Mouse (Mus musculus): ENCODE results near the gene Calm2.
A peak's percentile ranks its signal among the peaks of the same experiment; 100 is the strongest.

Gene Calm2

GRCm38 (mm10) chr17:87446767-87447611 lies at the start of gene Calm2:
Gene Calm2 (minus strand): TSS chr17:87446935.
- peak; percentile 97 for DNase-seq (ENCODE audit: low spot score in 2 of 2)

GRCm38 (mm10) chr17:87495504-87495903 lies 48.8 kb upstream of the Calm2 start:
- DNase-seq (ENCODE audit: low spot score in 2 of 2): no peak

GRCm38 (mm10) chr17:87494310-87494709 lies 47.6 kb upstream of the Calm2 start:
- DNase-seq (ENCODE audit: low spot score in 2 of 2): no peak

- DNase-seq (ENCODE audit: low spot score in 2 of 2): peak; percentile 49 to 71
Observed at GRCm38 (mm10) chr17:87492286-87492685, 45.6 kb upstream of the Calm2 start.

GRCm38 (mm10) chr17:87490295-87490694 lies 43.6 kb upstream of the Calm2 start:
- DNase-seq (ENCODE audit: low spot score in 2 of 2): no peak

- DNase-seq (ENCODE audit: low spot score in 2 of 2): no peak
Observed at GRCm38 (mm10) chr17:87485751-87486150, 39.0 kb upstream of the Calm2 start.

GRCm38 (mm10) chr17:87482867-87483266 lies 36.1 kb upstream of the Calm2 start:
- no peak for DNase-seq (ENCODE audit: low spot score in 2 of 2)

GRCm38 (mm10) chr17:87478569-87478968 lies 31.8 kb upstream of the Calm2 start:
- no peak for DNase-seq (ENCODE audit: low spot score in 2 of 2)

- DNase-seq (ENCODE audit: low spot score in 2 of 2): peak; percentile 28 to 36
Observed at GRCm38 (mm10) chr17:87477611-87478010, 30.9 kb upstream of the Calm2 start.

GRCm38 (mm10) chr17:87475356-87475755 lies 28.6 kb upstream of the Calm2 start:
- DNase-seq (ENCODE audit: low spot score in 2 of 2): peak; percentile 38 to 52

GRCm38 (mm10) chr17:87474501-87474795 lies 27.7 kb upstream of the Calm2 start:
- DNase-seq (ENCODE audit: low spot score in 2 of 2): no peak

- peak; percentile 69 to 70 for DNase-seq (ENCODE audit: low spot score in 2 of 2)
Observed at GRCm38 (mm10) chr17:87473736-87474500, 27.2 kb upstream of the Calm2 start.

GRCm38 (mm10) chr17:87473441-87473735 lies 26.7 kb upstream of the Calm2 start:
- peak in 1 of 2 experiments; percentile 63 for DNase-seq (ENCODE audit: low spot score in 2 of 2)

- no peak for DNase-seq (ENCODE audit: low spot score in 2 of 2)
Observed at GRCm38 (mm10) chr17:87472879-87473278, 26.1 kb upstream of the Calm2 start.

- no peak for DNase-seq (ENCODE audit: low spot score in 2 of 2)
Observed at GRCm38 (mm10) chr17:87471661-87472060, 24.9 kb upstream of the Calm2 start.

- no peak for DNase-seq (ENCODE audit: low spot score in 2 of 2)
Observed at GRCm38 (mm10) chr17:87470797-87471196, 24.1 kb upstream of the Calm2 start.

GRCm38 (mm10) chr17:87470282-87470681 lies 23.5 kb upstream of the Calm2 start:
- no peak for DNase-seq (ENCODE audit: low spot score in 2 of 2)

- no peak for DNase-seq (ENCODE audit: low spot score in 2 of 2)
Observed at GRCm38 (mm10) chr17:87469428-87469827, 22.7 kb upstream of the Calm2 start.

GRCm38 (mm10) chr17:87468616-87469015 lies 21.9 kb upstream of the Calm2 start:
- no peak for DNase-seq (ENCODE audit: low spot score in 2 of 2)

- DNase-seq (ENCODE audit: low spot score in 2 of 2): no peak
Observed at GRCm38 (mm10) chr17:87461499-87461896, 14.8 kb upstream of the Calm2 start.

GRCm38 (mm10) chr17:87460669-87461498 lies 14.1 kb upstream of the Calm2 start:
- no peak for DNase-seq (ENCODE audit: low spot score in 2 of 2)
